Mouse (Mus musculus) embryonic fibroblast, embryonic 13.5 days (primary cell): ENCODE measurements around the gene Ugt1a9.
A peak's percentile ranks its signal among the peaks of the same experiment; 100 is the strongest.
"Not testable (repeated sequence)": the region's sequence is repeated elsewhere in the genome, so short reads cannot be mapped to it uniquely, and the experiment has no call there.

Experiments used
- CTCF ChIP-seq: IDR thresholded peaks from 2 replicates; pipeline ENCODE4 v1.5.1; 2011; ENCODE audit warnings: mild to moderate bottlenecking, control low read depth, low read length, moderate library complexity, borderline replicate concordance; ENCODE audit not compliant: insufficient read depth
- POLR2A ChIP-seq: IDR thresholded peaks from 2 replicates; pipeline ENCODE4 v1.6.1; 2011; ENCODE audit warnings: low read depth, mild to moderate bottlenecking, control low read depth, low read length, moderate library complexity

GRCm38 (mm10) chr1:88150133-88150532 is 79.5 kb downstream of the Ugt1a9 start:
- not testable (repeated sequence) for TF ChIP-seq POLR2A
- TF ChIP-seq CTCF: 0 out of 2 replicates have a peak, but pooled peaks have one; percentile 4
